ENCODE assay signal across 8 mouse cellular contexts in genomic region chr3:83980231-83980872, GRCm38 (mm10). TPM values are rescaled to one million over a fixed set of nuclear protein-coding genes. Genes with fewer than 3 reads are reported as not detected.
DNase-seq lines count a peak whose midpoint lies in the region; ATAC-seq and TF ChIP-seq lines count a peak whose summit lies in the region.
"Had no signal": no experiment of that assay in that cellular context is flagged by ENCODE, and none has a peak within 500 bp of the region (broad histone marks: within the 10 kb centered on the region; RNA-seq: fewer than 3 reads in every experiment).

No protein-coding gene starts in this region.

- peaks cover 27% of the 10 kb centered on the region for H3K4me1 ChIP-seq in stomach, embryonic 16.5 days (ENCODE audit: control insufficient read depth, insufficient read depth, low read length)
- H3K4me1 ChIP-seq in stomach, postnatal 0 days (replicated peaks; ENCODE audit: control insufficient read depth, insufficient read depth) = peaks cover 2% of the 10 kb centered on the region
- peaks cover 57% of the 10 kb centered on the region for H3K4me1 ChIP-seq in embryonic facial prominence, embryonic 12.5 days
- peaks cover 34% of the 10 kb centered on the region for H3K4me1 ChIP-seq in hindbrain, postnatal 0 days (ENCODE audit: insufficient read depth, low read length)

- DNase-seq in stomach, postnatal 0 days (ENCODE audit: low spot score) = no peak
- peak; percentile 71 for DNase-seq in hindbrain, postnatal 0 days (ENCODE audit: low spot score)
- peak; percentile 74 for DNase-seq in retina, embryonic 14.5 days (ENCODE audit: low spot score)
- DNase-seq in cerebellum, adult 9-11 months = no peak
- no peak for DNase-seq in cerebellum, adult 11-12 months
- DNase-seq: lung, embryonic 14.5 days had no signal

- no peak overlapping the region for H3K9ac ChIP-seq in stomach, embryonic 16.5 days (ENCODE audit: low read length)
- H3K9ac ChIP-seq in stomach, postnatal 0 days (ENCODE audit: low read length) = no peak overlapping the region
- H3K9ac ChIP-seq in embryonic facial prominence, embryonic 12.5 days = peak overlapping the region; percentile 36; the same call in 1 of the 2 replicates
- H3K9ac ChIP-seq in hindbrain, postnatal 0 days (replicated peaks; ENCODE audit: low read length) = 0 out of 2 replicates have a peak overlapping the region, but pooled peaks have one; percentile 28
- H3K9ac ChIP-seq: lung, embryonic 14.5 days had no signal

- TF ChIP-seq CTCF in stomach, postnatal 0 days (IDR thresholded peaks at IDR 0.05; ENCODE audit: low read depth) = no peak
- TF ChIP-seq CTCF in hindbrain, postnatal 0 days (IDR thresholded peaks at IDR 0.05; ENCODE audit: low read depth) = peak; percentile 32

- H3K27ac ChIP-seq in stomach, embryonic 16.5 days (ENCODE audit: low read length) = 0 out of 2 replicates have a peak overlapping the region, but pooled peaks have one; percentile 36
- H3K27ac ChIP-seq in stomach, postnatal 0 days (replicated peaks) = no peak overlapping the region
- H3K27ac ChIP-seq in embryonic facial prominence, embryonic 12.5 days = peak overlapping the region; percentile 83
- peak overlapping the region; percentile 78 for H3K27ac ChIP-seq in hindbrain, postnatal 0 days

- no peak overlapping the region for H3K4me3 ChIP-seq in stomach, embryonic 16.5 days (replicated peaks; ENCODE audit: low read length)
- no peak overlapping the region for H3K4me3 ChIP-seq in stomach, postnatal 0 days (ENCODE audit: low read depth, low read length)
- H3K4me3 ChIP-seq in embryonic facial prominence, embryonic 12.5 days = no peak overlapping the region
- no peak overlapping the region for H3K4me3 ChIP-seq in hindbrain, postnatal 0 days (ENCODE audit: low read length)

- ATAC-seq in stomach, embryonic 16.5 days (ENCODE audit: insufficient read depth, low FRiP score) = no peak
- no peak for ATAC-seq in stomach, postnatal 0 days (ENCODE audit: low FRiP score, low TSS enrichment)
- ATAC-seq in embryonic facial prominence, embryonic 12.5 days (ENCODE audit: insufficient number of reproducible peaks, insufficient read depth, low FRiP score, low TSS enrichment) = peak; percentile 74
- ATAC-seq in hindbrain, postnatal 0 days = peak; percentile 85

- no peaks in the 10 kb centered on the region for H3K36me3 ChIP-seq in stomach, embryonic 16.5 days (ENCODE audit: control insufficient read depth, insufficient read depth, low read length)
- no peaks in the 10 kb centered on the region for H3K36me3 ChIP-seq in stomach, postnatal 0 days (ENCODE audit: control insufficient read depth, insufficient read depth, low read length)
- H3K36me3 ChIP-seq in embryonic facial prominence, embryonic 12.5 days = no peaks in the 10 kb centered on the region
- H3K36me3 ChIP-seq in hindbrain, postnatal 0 days (ENCODE audit: insufficient read depth, low read length) = no peaks in the 10 kb centered on the region

- 44% methylated on average over 6 of the region's 6 CpGs for WGBS in stomach, embryonic 16.5 days
- 46% methylated on average over 6 of the region's 6 CpGs for WGBS in stomach, postnatal 0 days
- 9% methylated on average over 6 of the region's 6 CpGs for WGBS in embryonic facial prominence, embryonic 12.5 days
- WGBS in hindbrain, postnatal 0 days = 6% methylated on average over 6 of the region's 6 CpGs

- no peaks in the 10 kb centered on the region for H3K9me3 ChIP-seq in stomach, embryonic 16.5 days (replicated peaks; ENCODE audit: control insufficient read depth, low read length)
- no peaks in the 10 kb centered on the region for H3K9me3 ChIP-seq in stomach, postnatal 0 days (ENCODE audit: control insufficient read depth, low read length)
- H3K9me3 ChIP-seq in embryonic facial prominence, embryonic 12.5 days = no peaks in the 10 kb centered on the region
- no peaks in the 10 kb centered on the region for H3K9me3 ChIP-seq in hindbrain, postnatal 0 days (ENCODE audit: low read length)

- H3K27me3 ChIP-seq in stomach, embryonic 16.5 days (ENCODE audit: control insufficient read depth, insufficient read depth, low read length) = no peaks in the 10 kb centered on the region
- H3K27me3 ChIP-seq in stomach, postnatal 0 days (ENCODE audit: control insufficient read depth, insufficient read depth, low read length) = no peaks in the 10 kb centered on the region
- no peaks in the 10 kb centered on the region for H3K27me3 ChIP-seq in embryonic facial prominence, embryonic 12.5 days
- H3K27me3 ChIP-seq in hindbrain, postnatal 0 days (ENCODE audit: insufficient read depth, low read length) = no peaks in the 10 kb centered on the region

- no peak overlapping the region for H3K4me2 ChIP-seq in stomach, embryonic 16.5 days (ENCODE audit: low read depth, low read length)
- no peak overlapping the region for H3K4me2 ChIP-seq in stomach, postnatal 0 days (replicated peaks; ENCODE audit: low read depth)
- H3K4me2 ChIP-seq in embryonic facial prominence, embryonic 12.5 days (replicated peaks) = no peak overlapping the region
- 0 out of 2 replicates have a peak overlapping the region, but pooled peaks have one; percentile 16 for H3K4me2 ChIP-seq in hindbrain, postnatal 0 days (ENCODE audit: low read depth, low read length)
- H3K4me2 ChIP-seq: lung, embryonic 14.5 days had no signal

- no peak for TF ChIP-seq EP300 in stomach, postnatal 0 days (optimal IDR thresholded peaks at IDR 0.05)

RNA-seq across cellular contexts. Expression of gene Tmem131l, which starts 59.6 kb away (rescaled TPM):
- 38.9 and 41.7 TPM in 2 replicates for polyA plus RNA-seq in stomach, embryonic 16.5 days (2015; fragmentation: Nextera tagmentation; extraction: Ambion mirVana)
- 15.5 and 18.3 TPM in 2 replicates for polyA plus RNA-seq in stomach, postnatal 0 days (2015; fragmentation: Nextera tagmentation; extraction: Ambion mirVana)
- polyA plus RNA-seq in embryonic facial prominence, embryonic 12.5 days (2016; fragmentation: Nextera tagmentation; extraction: Ambion mirVana) = 74.9 and 84.7 TPM in 2 replicates
- 28.4 and 33.2 TPM in 2 replicates for total RNA-seq in hindbrain, postnatal 0 days (2014; rRNA removed)
- polyA plus RNA-seq in hindbrain, postnatal 0 days (2015; fragmentation: Nextera tagmentation; extraction: Ambion mirVana) = 18.6 and 20.5 TPM in 2 replicates

Comparison
In these comparisons a context has a peak if more than half of its experiments do, and no peak if none do; other contexts are left out.
1. ATAC-seq: peak in embryonic facial prominence, embryonic 12.5 days (single experiment) and hindbrain, postnatal 0 days (single experiment); none in stomach, embryonic 16.5 days (single experiment) and stomach, postnatal 0 days (single experiment).
2. H3K9ac ChIP-seq: peak in embryonic facial prominence, embryonic 12.5 days (single experiment) and hindbrain, postnatal 0 days (single experiment); none in stomach, embryonic 16.5 days (single experiment) and stomach, postnatal 0 days (single experiment).
3. DNase-seq: peak in hindbrain, postnatal 0 days (single experiment) and retina, embryonic 14.5 days (single experiment); none in stomach, postnatal 0 days (single experiment), cerebellum, adult 9-11 months (single experiment) and cerebellum, adult 11-12 months (single experiment).